ENCODE assay signal across 19 mouse cellular contexts in genomic region chr5:102997907-102998306, GRCm38 (mm10).
A peak's percentile ranks its signal among the peaks of the same experiment; 100 is the strongest.
DNase-seq lines count a peak whose midpoint lies in the region; TF ChIP-seq lines count a peak whose summit lies in the region.
"Had no signal": no experiment of that assay in that cellular context is flagged by ENCODE, and none has a peak within 500 bp of the region (broad histone marks: within the 10 kb centered on the region; RNA-seq: fewer than 3 reads in every experiment).

No protein-coding gene starts in this region.

- TF ChIP-seq CTCF in layer of hippocampus, adult 2 months (conservative IDR thresholded peaks at IDR 0.05) = no peak
- no peak for TF ChIP-seq CTCF in brain, embryonic 14.5 days (IDR thresholded peaks at IDR 0.05; ENCODE audit: borderline replicate concordance, extremely low read depth, insufficient read depth, insufficient read length)

- H3K4me3 ChIP-seq in layer of hippocampus, adult 2 months = no peak overlapping the region
- H3K4me3 ChIP-seq: embryonic facial prominence, embryonic 10.5 days; embryonic facial prominence, embryonic 12.5 days; forebrain, embryonic 13.5 days; forebrain, embryonic 15.5 days had no signal

- peak in 1 of 2 experiments; percentile 54 for DNase-seq in layer of hippocampus, adult 2 months (ENCODE audit: low spot score in 2 of 2)
- no peak for DNase-seq in layer of hippocampus, postnatal 36 days
- peak; percentile 64 for DNase-seq in layer of hippocampus, adult 9-11 months
- no peak for DNase-seq in layer of hippocampus, adult 9-10 months (ENCODE audit: low spot score)
- peak; percentile 11 for DNase-seq in brain, embryonic 14.5 days (ENCODE audit: low read depth)
- DNase-seq in adrenal gland, postnatal 36 days = no peak
- DNase-seq: adrenal gland, adult 2 months; adrenal gland, postnatal 10 days; adrenal gland, postnatal 25 days; cerebellum, adult 11-12 months; cerebellum, adult 2 months; cerebellum, adult 9-10 months; cerebellum, postnatal 10 days; cerebellum, postnatal 25 days; forebrain, postnatal 0 days had no signal

- H3K27ac ChIP-seq in layer of hippocampus, adult 2 months = peak overlapping the region; percentile 72
- H3K27ac ChIP-seq: embryonic facial prominence, embryonic 10.5 days; embryonic facial prominence, embryonic 12.5 days; forebrain, embryonic 13.5 days; forebrain, embryonic 15.5 days had no signal

- no peak for TF ChIP-seq POLR2A in brain, embryonic 14.5 days (IDR thresholded peaks at IDR 0.05; ENCODE audit: borderline replicate concordance, extremely low read depth, insufficient read depth, insufficient read length, poor library complexity, severe bottlenecking)

Comparison
In these comparisons a context has a peak if more than half of its experiments do, and no peak if none do; other contexts are left out.
1. DNase-seq: peak in layer of hippocampus, adult 9-11 months (single experiment) and brain, embryonic 14.5 days (single experiment); none in layer of hippocampus, postnatal 36 days (0 of 2), layer of hippocampus, adult 9-10 months (single experiment) and adrenal gland, postnatal 36 days (0 of 2).